Mouse (Mus musculus): ENCODE measurements around the gene Tigit.

Tigit gene

GRCm38 (mm10) chr16:43663978-43664579 lies at the start of gene Tigit:
TSS of gene Tigit (minus strand) at chr16:43664146.
- DNase-seq, result peak in 1 of 2 experiments; percentile 9

GRCm38 (mm10) chr16:43711361-43711760 lies 47.4 kb upstream of the Tigit start:
- no peak for DNase-seq

- DNase-seq, result no peak
These were observed 46.7 kb upstream of the Tigit start for GRCm38 (mm10) chr16:43710651-43711050.

- no peak for DNase-seq
These were observed 46.2 kb upstream of the Tigit start for GRCm38 (mm10) chr16:43710134-43710475.

GRCm38 (mm10) chr16:43709432-43710133 lies 45.6 kb upstream of the Tigit start:
- peak in 1 of 2 experiments; percentile 24 for DNase-seq

GRCm38 (mm10) chr16:43709062-43709413 lies 45.1 kb upstream of the Tigit start:
- DNase-seq, result peak in 1 of 2 experiments; percentile 17

GRCm38 (mm10) chr16:43708335-43709061 lies 44.6 kb upstream of the Tigit start:
- no peak for DNase-seq

- no peak for DNase-seq
These were observed 38.0 kb upstream of the Tigit start for GRCm38 (mm10) chr16:43701765-43702504.

GRCm38 (mm10) chr16:43700575-43700974 lies 36.6 kb upstream of the Tigit start:
- no peak for DNase-seq

GRCm38 (mm10) chr16:43698735-43699649 lies 35.0 kb upstream of the Tigit start:
- DNase-seq, result peak; percentile 44 to 62

GRCm38 (mm10) chr16:43697772-43698171 lies 33.8 kb upstream of the Tigit start:
- DNase-seq, result no peak

- DNase-seq, result no peak
These were observed 31.9 kb upstream of the Tigit start for GRCm38 (mm10) chr16:43695852-43696251.

GRCm38 (mm10) chr16:43694104-43694503 lies 30.2 kb upstream of the Tigit start:
- no peak for DNase-seq

- DNase-seq, result no peak
These were observed 28.7 kb upstream of the Tigit start for GRCm38 (mm10) chr16:43692611-43693010.

GRCm38 (mm10) chr16:43691741-43692140 lies 27.8 kb upstream of the Tigit start:
- DNase-seq, result no peak

GRCm38 (mm10) chr16:43690912-43691311 lies 27.0 kb upstream of the Tigit start:
- no peak for DNase-seq

- DNase-seq, result no peak
These were observed 26.3 kb upstream of the Tigit start for GRCm38 (mm10) chr16:43690211-43690690.

GRCm38 (mm10) chr16:43687968-43688367 lies 24.0 kb upstream of the Tigit start:
- no peak for DNase-seq

GRCm38 (mm10) chr16:43674400-43674799 lies 10.5 kb upstream of the Tigit start:
- DNase-seq, result no peak

GRCm38 (mm10) chr16:43672697-43673096 lies 8.8 kb upstream of the Tigit start:
- no peak for DNase-seq

GRCm38 (mm10) chr16:43671972-43672371 lies 8.0 kb upstream of the Tigit start:
- DNase-seq, result no peak

- DNase-seq, result no peak
These were observed 4.3 kb upstream of the Tigit start for GRCm38 (mm10) chr16:43668294-43668693.
